Mouse (Mus musculus) adrenal gland, postnatal 10 days (tissue): Measurements from ENCODE around the gene Orai1. TPM values are rescaled to one million over a fixed set of nuclear protein-coding genes. Genes with fewer than 3 reads are reported as not detected.

Experiments
- DNase-seq: peaks from one replicate; pipeline ENCODE4 v3.0.0; 2021; ENCODE audit warnings: mixed read lengths
- total RNA-seq, 2 experiments: library from RNA; stranded (reverse); gene quantifications; 2 replicates each; pipeline ENCODE4 v1.2.3; 2021

Gene Orai1
- total RNA-seq, 2 experiments from 2014 or later, result 13.2 to 14.6 TPM

DNA sequence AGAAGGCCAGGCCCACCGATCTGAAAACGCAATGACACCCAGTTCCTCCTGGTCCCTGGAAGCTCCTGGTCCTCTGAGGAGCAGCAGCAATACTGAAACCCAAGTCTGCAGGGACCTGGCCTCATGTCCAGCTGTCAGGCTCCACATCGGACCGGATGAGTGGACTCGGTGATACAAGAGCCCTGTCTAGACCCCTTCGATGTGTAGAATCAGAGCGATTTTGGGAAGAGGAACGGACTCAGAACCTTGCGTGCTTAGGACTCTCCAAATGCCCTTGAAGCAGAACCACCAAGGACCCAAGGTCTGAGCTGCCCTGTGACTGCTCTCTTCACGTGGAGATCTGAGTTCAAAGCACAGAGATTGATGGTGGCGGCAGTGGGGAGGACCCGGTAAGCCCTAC, 53.2 kb downstream of the Orai1 start, which contains the start of gene Tmem120b:
Gene Tmem120b, plus strand, starts transcription at position 301 of the 400 bp plus-strand sequence.
- no peak for DNase-seq

DNA sequence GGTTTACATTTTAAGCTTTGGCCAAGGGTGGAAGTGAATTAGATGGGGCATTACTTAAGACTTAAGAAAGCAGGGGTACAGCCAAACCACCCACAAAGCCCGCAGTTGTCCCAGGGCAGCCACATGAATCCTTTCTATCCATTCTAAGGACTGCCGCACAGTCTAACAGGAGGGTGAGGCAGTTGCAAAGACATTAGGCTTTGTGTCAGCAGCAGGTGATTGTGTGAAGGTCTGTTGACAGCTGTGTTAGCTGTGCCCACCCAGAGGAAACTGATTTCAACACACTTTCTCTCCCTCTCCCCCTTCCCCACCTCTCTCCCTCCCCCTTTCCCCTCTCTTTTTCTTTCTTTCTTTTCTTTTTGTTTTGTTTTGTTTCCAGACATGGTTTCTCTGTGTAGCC, 53.8 kb downstream of the Orai1 start:
- no peak for DNase-seq

DNA sequence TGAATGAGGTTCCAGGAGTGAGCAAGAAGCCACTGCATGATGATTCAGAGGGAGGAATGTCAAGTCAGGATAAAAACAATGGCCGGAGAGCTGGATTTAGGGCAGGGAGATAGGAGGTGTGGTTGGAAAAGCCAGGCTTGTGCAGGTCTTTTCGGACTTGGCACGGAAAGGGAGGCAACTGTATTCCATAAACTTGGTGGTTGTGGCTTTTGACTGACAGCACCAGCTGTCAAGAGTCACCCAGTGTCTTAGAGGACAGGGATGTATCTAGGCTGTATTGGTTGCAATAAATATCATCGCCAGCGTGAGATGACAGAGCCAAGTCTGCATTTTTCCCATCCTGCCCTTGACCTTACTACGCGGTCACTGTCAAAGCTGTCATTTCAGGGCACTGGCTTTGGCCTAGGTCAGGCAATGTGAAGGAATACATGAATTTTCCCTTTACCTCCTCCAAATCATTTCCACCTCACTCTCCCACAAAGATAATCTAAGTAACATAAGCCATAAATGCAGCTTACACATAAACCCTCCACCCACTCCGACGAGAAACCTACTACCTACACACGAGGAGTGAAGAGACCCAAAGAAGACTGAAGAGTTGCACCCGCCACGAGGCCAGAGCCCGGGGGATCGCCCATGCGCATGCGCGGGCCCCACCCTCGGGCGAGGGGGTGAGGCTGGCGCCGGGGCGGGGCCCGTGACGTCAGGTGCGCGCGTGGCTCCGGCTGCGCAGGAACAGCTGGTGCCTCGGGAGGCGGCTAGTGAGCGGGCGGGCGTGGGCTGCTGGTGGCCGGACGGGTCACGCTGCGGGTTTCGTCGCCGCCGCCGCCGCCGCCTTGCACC, 60.9 kb downstream of the Orai1 start:
- DNase-seq, result peak; percentile 98

DNA sequence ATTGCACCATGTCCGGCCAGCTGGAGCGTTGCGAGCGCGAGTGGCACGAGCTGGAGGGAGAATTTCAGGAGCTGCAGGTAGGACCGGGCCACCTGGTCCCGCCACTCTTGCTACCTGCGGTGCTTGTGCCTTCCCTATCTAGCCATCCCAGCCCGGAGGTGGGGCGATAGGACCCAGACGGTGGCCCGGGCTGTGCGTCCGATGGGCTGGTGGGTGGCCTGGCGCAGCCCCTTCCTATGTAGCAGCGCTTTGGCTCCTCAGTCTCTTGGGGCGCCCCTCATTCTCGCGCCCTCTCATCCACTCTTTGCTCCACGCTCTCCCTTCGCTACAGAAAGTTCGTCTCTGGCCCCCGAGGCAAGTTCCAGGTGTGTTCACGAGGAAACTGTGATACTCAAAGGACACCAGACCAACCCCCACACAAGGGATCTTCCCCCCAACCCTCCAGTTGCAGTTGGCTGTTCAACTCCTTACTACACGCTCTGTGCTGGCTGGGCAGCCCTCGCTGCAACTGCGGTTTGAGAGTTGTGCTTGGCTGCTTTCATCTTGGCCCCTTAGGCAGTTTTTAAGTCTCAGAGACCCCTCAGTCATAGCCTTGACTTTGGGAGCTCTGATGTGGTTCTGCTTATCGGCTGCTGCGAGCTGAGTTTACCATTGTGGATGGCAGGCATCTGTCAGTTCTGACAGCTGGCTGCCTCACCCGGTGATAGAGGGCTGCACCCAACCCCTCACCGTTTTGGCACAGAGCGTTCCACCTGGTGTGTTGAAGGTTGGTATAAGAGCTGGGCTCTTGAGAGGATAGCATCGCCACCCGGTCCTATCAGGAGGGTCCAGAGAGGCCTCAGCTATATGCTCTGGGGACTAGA, 61.8 kb downstream of the Orai1 start:
- DNase-seq, result peak; percentile 17

DNA sequence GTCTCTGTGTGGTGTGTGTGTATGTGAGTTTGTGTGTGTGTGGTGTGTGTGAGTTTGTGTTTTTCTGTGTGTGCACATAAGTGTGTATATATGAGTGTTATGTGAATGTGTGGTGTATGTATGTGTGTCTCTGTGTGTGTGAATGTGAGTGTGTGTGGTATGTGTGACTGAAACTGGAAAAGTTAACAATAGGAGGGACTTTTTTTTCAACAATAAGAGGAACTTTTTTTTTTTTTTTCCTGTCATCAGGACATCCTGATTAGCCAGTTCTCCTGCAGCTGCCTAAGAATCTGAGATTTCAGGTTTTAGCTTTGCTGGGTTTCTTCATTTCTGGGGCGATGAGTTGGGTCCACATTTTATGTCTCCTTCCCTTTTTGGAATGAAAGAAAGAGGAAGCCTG, 64.7 kb downstream of the Orai1 start:
- no peak for DNase-seq

DNA sequence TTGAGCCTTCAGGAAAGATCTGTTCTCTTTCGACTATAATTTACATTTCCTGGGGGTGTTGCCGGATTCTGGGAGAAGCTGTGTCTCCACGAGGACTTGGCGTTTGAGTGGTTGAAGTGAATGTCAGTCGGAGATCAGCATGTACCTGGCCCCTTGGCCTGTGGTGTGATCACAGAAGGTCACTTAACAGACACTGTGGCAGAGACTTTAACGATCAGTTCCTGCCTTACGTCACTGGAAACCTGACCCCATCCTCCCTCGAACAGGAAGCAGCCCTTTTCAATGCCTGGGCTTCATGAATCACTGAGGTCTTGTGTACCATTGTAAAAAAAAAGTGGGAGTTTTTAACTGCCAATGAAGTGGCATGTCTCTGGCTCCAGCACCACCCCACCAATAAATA, 65.2 kb downstream of the Orai1 start:
- DNase-seq, result peak; percentile 18

Other genes with a start within 250 kb of the Orai1 start
- gene Camkk2, start 235.7 kb upstream of the Orai1 start, total RNA-seq, result 10 to 100 TPM; 21.2 to 25.7 TPM
- gene Anapc5, start 193.7 kb upstream of the Orai1 start, total RNA-seq, result 100 to 1,000 TPM; 178 to 239 TPM
- 10 to 100 TPM; 20.0 to 20.2 TPM for gene Rnf34, start 165.0 kb upstream of the Orai1 start, total RNA-seq
- gene Kdm2b, start 25.3 kb upstream of the Orai1 start, total RNA-seq, result 10 to 100 TPM; 22.8 to 27.6 TPM
- not detected for gene Morn3, start 31.9 kb downstream of the Orai1 start, total RNA-seq
- gene Tmem120b, start 53.3 kb downstream of the Orai1 start, total RNA-seq, result 10 to 100 TPM; 18.5 to 22.8 TPM
- gene Rhof, start 117.6 kb downstream of the Orai1 start, total RNA-seq, result 1 to 10 TPM; 1.6 to 1.8 TPM
- 10 to 100 TPM; 19.5 to 27.4 TPM for gene Setd1b, start 127.1 kb downstream of the Orai1 start, total RNA-seq
- 10 to 100 TPM; 29.0 to 29.4 TPM for gene Psmd9, start 154.3 kb downstream of the Orai1 start, total RNA-seq
- gene Hpd, start 167.7 kb downstream of the Orai1 start, total RNA-seq, result 100 to 1,000 TPM in 1 of 2 experiments, 10 to 100 TPM in 1; 65.8 to 142 TPM
- under 1 TPM; 0.39 to 0.73 TPM for gene Wdr66, start 237.0 kb downstream of the Orai1 start, total RNA-seq